Mouse (Mus musculus) cerebellum, adult 2 months (tissue): ENCODE data around the gene Myh9. TPM values are rescaled to one million over a fixed set of nuclear protein-coding genes. Genes with fewer than 3 reads are reported as not detected.

Source experiments
- DNase-seq, 2 experiments: peaks; one replicate each; pipeline ENCODE4 v3.0.0; 2021
- H3K27ac ChIP-seq: fragments of 200-500 bp; 2 replicates; pipeline ENCODE4 v1.5.1; 2012; ENCODE audit warnings: low read length, control low read depth, inconsistent platforms; ENCODE audit not compliant: insufficient read depth
- H3K27me3 ChIP-seq: fragments of 200-500 bp; 2 replicates; pipeline ENCODE4 v1.6.1; 2012; ENCODE audit warnings: inconsistent platforms, mild to moderate bottlenecking, low read length, moderate library complexity; ENCODE audit not compliant: control insufficient read depth, insufficient read depth
- H3K4me1 ChIP-seq: fragments of 200-500 bp; 2 replicates; pipeline ENCODE4 v1.6.1; 2011; ENCODE audit warnings: low read length; ENCODE audit not compliant: control insufficient read depth, insufficient read depth
- H3K4me3 ChIP-seq: fragments of 200-500 bp; replicated peaks from 2 replicates; pipeline ENCODE3; 2011; ENCODE audit warnings: mild to moderate bottlenecking, low read depth, low read length, control low read depth; ENCODE audit not compliant: insufficient read depth
- CTCF ChIP-seq: fragments of 200-500 bp; IDR thresholded peaks from 2 replicates; pipeline ENCODE4 v1.5.1; 2011; ENCODE audit warnings: low read depth, mild to moderate bottlenecking, control low read depth, low read length, moderate library complexity, borderline replicate concordance; ENCODE audit not compliant: insufficient read depth
- POLR2A ChIP-seq: fragments of 200-500 bp; IDR thresholded peaks from 2 replicates; pipeline ENCODE4 v1.6.1; 2011; ENCODE audit warnings: low read length, control low read depth, borderline replicate concordance; ENCODE audit not compliant: insufficient read depth
- WGBS: fragments of 180-500 bp; shearing (Covaris S2); methylation state at CpG from one replicate; pipeline ENCODE4 v1.1.7; 2018; 5-methylcytosine and 5-hydroxymethylcytosine counted together
- polyA plus RNA-seq: library from polyadenylated mRNA; depleted of rRNA; stranded (reverse); fragments of >200 nt; gene quantifications from 2 replicates; pipeline ENCODE4 v1.2.3, GENCODE M21; 2012

Myh9 gene
- polyA plus RNA-seq, 1 experiment: 44.2 TPM

DNA sequence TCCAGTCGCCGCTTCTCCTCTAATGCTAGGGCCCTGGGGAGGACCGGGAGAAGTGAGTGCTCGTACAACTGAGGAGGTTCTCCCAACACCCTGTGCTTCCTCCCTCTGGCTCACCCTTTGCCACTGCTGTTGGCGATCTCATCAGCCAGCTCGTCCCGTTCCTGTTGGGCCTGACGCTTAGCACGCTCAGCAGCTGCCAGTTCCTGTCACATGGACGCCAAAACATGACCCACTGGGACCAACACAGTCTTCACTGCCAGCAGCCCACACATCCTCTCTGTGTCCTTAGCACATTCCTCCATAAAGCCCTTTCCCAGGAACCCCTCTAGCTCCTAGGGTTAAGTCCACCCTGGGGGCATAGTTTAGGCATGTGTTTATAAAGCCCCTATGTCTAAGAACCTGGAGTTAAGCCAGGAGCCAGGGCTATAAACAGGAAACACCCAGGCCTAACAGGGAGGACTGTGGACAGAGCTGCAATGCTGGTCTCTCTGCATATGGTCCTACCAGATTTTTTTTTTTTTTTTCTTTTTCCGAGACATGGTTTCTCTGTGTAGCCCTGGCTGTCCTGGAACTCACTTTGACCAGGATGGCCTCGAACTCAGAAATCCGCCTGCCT, 77.5 kb downstream of the Myh9 start:
- DNase-seq: no peak
- no peak overlapping the region for H3K4me3 ChIP-seq
- no peak overlapping the region for H3K27ac ChIP-seq
- no peaks in the 10 kb centered on the region for H3K27me3 ChIP-seq
- H3K4me1 ChIP-seq: no peaks in the 10 kb centered on the region
- 27% methylated on average over 13 of the region's 13 CpGs for WGBS
- TF ChIP-seq POLR2A (no peak), CTCF (no peak)

DNA sequence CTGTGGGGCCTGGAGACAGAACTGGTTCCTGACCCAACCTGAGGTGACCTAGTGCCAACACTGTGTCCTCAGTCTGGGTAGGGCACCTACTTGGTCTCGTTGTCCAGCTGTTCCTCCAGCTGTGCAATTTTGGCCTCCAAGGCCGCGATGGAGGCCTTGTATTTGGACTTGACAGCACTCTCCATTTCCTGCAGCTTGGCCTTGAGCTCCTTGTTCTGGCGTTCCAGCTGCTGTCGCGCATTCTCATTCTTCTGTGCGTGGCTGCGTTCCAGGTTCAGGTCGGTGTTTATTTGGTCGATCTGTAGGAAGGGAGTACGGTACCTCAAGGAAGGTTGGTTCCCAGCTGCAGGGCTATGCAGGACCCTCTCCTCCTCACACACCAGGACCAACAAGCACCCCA, 78.3 kb downstream of the Myh9 start:
- H3K4me1 ChIP-seq: no peaks in the 10 kb centered on the region
- 51% methylated on average over 11 of the region's 11 CpGs for WGBS
- no peak overlapping the region for H3K4me3 ChIP-seq
- no peaks in the 10 kb centered on the region for H3K27me3 ChIP-seq
- TF ChIP-seq POLR2A (no peak), CTCF (no peak)
- DNase-seq: no peak
- no peak overlapping the region for H3K27ac ChIP-seq

DNA sequence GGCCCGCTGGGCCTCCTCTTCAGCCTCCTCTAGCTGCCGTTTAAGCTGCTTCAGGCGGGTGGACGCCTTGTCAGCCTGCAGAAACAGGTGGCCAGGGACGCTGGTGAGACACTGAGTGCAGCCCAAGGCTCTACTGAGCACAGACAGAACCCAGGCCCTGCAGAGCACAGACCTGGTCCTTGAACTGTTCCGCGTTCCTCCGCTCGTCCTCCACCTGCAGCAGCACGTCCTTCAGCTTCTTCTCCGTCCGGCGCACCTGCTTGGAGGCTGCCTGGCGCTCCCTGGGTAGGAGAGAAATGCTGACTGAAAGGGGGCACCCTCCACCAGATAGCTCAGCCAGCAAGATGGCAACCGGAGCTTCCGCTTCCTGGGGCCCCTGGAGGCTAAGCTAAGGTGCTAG, 78.9 kb downstream of the Myh9 start:
- TF ChIP-seq POLR2A (no peak), CTCF (no peak)
- no peaks in the 10 kb centered on the region for H3K4me1 ChIP-seq
- DNase-seq: no peak
- no peaks in the 10 kb centered on the region for H3K27me3 ChIP-seq
- no peak overlapping the region for H3K27ac ChIP-seq
- WGBS: 90% methylated on average over 16 of the region's 16 CpGs
- no peak overlapping the region for H3K4me3 ChIP-seq

DNA sequence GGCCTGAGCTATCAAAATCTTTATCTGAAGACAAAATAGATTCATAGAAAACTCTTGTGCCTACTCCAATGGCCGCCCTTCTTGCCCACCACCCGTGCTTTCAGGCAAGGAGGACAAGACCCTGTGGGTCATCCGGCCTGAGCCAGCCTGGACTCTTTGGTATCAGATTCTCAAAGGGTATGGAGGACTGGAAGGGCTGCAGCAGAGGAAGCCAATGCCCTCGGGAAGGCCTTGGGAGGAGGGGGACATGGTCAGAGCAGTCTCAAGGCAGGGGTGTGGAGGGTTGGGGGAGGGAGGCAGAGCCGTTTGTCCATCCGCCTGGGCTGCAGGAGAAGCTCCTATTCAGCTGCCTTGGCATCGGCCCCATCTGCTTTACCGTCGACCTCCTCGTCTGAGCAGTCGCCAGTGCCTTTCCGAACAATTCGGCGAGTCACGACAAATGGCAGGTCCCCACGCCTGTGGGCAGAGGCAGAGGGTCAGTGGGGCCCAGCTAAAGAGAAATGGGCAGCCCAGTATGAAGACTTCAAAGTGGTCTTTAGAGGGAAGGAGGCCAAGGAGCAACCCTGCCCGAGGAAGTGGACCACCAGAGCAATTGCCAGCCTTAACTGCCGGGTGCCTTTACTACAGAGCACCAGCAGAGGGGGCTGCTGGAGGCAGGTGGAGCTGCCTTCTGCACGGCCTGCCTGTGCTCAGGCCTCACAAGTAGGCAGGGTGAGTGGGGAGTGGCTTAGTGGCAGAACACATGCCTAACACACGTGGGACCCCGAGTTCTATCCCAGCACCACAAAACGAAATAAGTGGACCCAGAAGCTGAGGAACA, 80.2 kb downstream of the Myh9 start:
- peak in 1 of 2 experiments; percentile 44 for DNase-seq
- Histone ChIP-seq H3K27me3 (no peaks in the 10 kb centered on the region), H3K4me1 (no peaks in the 10 kb centered on the region), H3K4me3 (no peak overlapping the region), H3K27ac (no peak overlapping the region)
- WGBS: 59% methylated on average over 22 of the region's 22 CpGs
- TF ChIP-seq POLR2A (no peak), CTCF (peak; percentile 74)

DNA sequence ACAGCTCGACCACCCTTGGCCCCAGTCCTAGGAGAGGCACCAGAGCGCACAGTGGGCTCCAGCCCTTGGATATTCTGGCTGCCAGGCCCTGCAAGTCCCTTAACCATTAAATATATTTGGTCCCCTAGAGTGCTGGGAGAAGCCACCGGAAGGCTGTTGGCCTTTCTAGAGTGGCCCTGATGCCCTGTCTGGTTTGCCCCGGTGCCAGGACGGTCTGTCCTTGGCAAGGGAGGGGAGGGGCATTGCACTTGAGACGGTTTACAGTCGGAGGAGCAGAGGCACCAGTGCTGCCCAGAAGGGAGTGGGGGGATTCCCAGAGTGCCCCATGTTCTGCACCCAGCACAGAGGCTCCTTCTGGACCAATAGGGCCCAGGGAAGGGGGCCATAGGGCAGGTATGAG, 80.9 kb downstream of the Myh9 start:
- Histone ChIP-seq H3K27me3 (no peaks in the 10 kb centered on the region), H3K4me3 (no peak overlapping the region), H3K27ac (no peak overlapping the region), H3K4me1 (no peaks in the 10 kb centered on the region)
- 74% methylated on average over 7 of the region's 7 CpGs for WGBS
- TF ChIP-seq CTCF (no peak), POLR2A (no peak)
- no peak for DNase-seq

DNA sequence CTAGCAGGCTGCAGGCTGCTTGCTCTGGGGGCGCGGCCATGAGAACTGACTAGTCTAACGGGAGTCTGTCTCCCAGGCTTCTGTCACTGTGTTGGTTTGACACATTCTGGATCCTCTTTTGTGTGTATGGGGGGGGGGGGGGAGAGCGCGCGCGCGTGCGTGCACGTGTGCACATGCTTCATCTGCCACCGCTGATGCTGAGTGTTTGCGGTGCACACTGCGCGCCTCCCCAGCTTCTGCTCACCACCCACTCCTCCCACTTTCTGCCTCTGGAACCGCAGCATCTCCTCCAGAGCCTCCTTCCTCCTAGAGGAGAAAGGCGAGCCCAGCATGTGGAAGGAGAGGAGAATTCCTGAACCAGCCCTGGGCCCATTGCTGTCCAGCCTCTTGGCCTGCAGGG, 81.9 kb downstream of the Myh9 start:
- Histone ChIP-seq H3K27me3 (no peaks in the 10 kb centered on the region), H3K4me1 (no peaks in the 10 kb centered on the region), H3K27ac (no peak overlapping the region), H3K4me3 (no peak overlapping the region)
- TF ChIP-seq POLR2A: no peak
- TF ChIP-seq CTCF: no peak
- no peak for DNase-seq
- 90% methylated on average over 16 of the region's 16 CpGs for WGBS

DNA sequence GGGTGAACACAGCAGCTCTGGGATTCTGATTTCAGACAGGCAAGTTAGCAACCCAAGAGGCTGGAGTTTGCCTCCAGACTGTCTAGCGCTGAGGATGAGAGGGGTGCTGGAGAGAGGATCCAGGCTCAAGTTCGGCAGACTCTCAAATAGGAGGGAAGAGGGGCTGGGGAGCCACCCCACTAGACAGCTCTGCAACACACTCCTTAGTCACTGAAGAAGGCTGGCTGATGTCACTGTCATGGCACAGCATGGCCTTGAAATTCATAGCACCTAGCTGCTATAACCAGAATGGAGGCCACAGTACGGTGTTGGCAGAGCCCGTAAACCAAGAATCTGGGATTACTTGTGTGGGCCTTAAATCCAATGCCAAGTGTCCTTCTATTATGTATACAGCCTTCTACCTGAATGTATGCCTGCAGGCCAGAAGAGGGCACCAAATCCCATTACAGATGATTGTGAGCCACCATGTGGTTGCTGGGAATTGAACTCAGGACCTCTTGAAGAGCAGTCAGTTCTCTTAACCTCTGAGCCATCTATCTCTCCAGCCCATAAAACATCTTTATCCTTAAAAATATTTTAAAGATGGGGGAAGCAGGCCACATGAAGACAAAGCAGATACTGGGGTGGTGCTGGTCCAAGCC, 84.3 kb downstream of the Myh9 start:
- H3K27ac ChIP-seq: no peak overlapping the region
- H3K27me3 ChIP-seq: no peaks in the 10 kb centered on the region
- no peak overlapping the region for H3K4me3 ChIP-seq
- H3K4me1 ChIP-seq: peaks cover 1% of the 10 kb centered on the region
- 84% methylated on average over 4 of the region's 4 CpGs for WGBS
- no peak for DNase-seq
- TF ChIP-seq CTCF: no peak
- no peak for TF ChIP-seq POLR2A
